Comparison of ENCODE assay signal across 8 mouse cellular contexts in genomic region chr2:151542323-151543062, GRCm38 (mm10). TPM values are rescaled to one million over a fixed set of nuclear protein-coding genes. Genes with fewer than 3 reads are reported as not detected.
DNase-seq lines count a peak whose midpoint lies in the region; ATAC-seq lines count a peak whose summit lies in the region.

Gene Fkbp1a (plus strand): TSS chr2:151542483.

- peaks cover 29% of the 10 kb centered on the region for H3K4me1 ChIP-seq in lung, embryonic 16.5 days (replicated peaks; ENCODE audit: control insufficient read depth, insufficient read depth, low read length)

- H3K27me3 ChIP-seq in lung, embryonic 16.5 days (ENCODE audit: control insufficient read depth, insufficient read depth, low read depth, low read length), result no peaks in the 10 kb centered on the region

- H3K9me3 ChIP-seq in lung, embryonic 16.5 days (ENCODE audit: control insufficient read depth, low read length), result no peaks in the 10 kb centered on the region

- H3K4me3 ChIP-seq in lung, embryonic 16.5 days (ENCODE audit: low read length), result peak within 1 kb of the TSS; percentile 97

- DNase-seq in ES-CJ7 (ENCODE audit: low read depth, low spot score), result peak; percentile 95
- peak; percentile 98 for DNase-seq in cerebellum, adult 11 months
- peak; percentile 94 for DNase-seq in forelimb bud, embryonic 11.5 days (ENCODE audit: low read depth, low spot score)
- peak; percentile 80 for DNase-seq in layer of hippocampus, adult 9-10 months (ENCODE audit: low spot score)
- peak; percentile 91 for DNase-seq in ovary, postnatal 10 days (ENCODE audit: low spot score)
- DNase-seq in thymus, postnatal 10 days (ENCODE audit: low spot score in 2 of 2), result peak; percentile 89 to 90

- H3K4me2 ChIP-seq in lung, embryonic 16.5 days (ENCODE audit: low read depth, low read length), result peak within 1 kb of the TSS; percentile 61

- WGBS in lung, embryonic 16.5 days, result under 1% methylated on average over 81 of the region's 93 CpGs

- peaks cover 11% of the 10 kb centered on the region for H3K36me3 ChIP-seq in lung, embryonic 16.5 days (ENCODE audit: control insufficient read depth, insufficient read depth, low read length)

- peak within 1 kb of the TSS; percentile 97 for H3K9ac ChIP-seq in lung, embryonic 16.5 days (ENCODE audit: low read length)

- peak within 1 kb of the TSS; percentile 97 for H3K27ac ChIP-seq in lung, embryonic 16.5 days (ENCODE audit: low read length)

- peak; percentile 86 to 89 for ATAC-seq in hematopoietic stem cell, adult 5-6 weeks (replicated peaks in 1 of 2; ENCODE audit: insufficient read depth in 1 of 2, low FRiP score in 2 of 2, low TSS enrichment in 1 of 2, low read depth in 1 of 2, poor library complexity in 2 of 2, severe bottlenecking in 2 of 2)
- ATAC-seq in lung, embryonic 16.5 days (ENCODE audit: low read depth), result peak; percentile 98

RNA-seq across cellular contexts. Expression of gene Fkbp1a, which starts in this region (rescaled TPM):
- total RNA-seq in hematopoietic stem cell, adult 5-6 weeks (2017), result 33.6 and 41.1 TPM in 2 replicates
- 699 and 778 TPM in 2 replicates for polyA plus RNA-seq in lung, embryonic 16.5 days (2015; fragmentation: Nextera tagmentation; extraction: Ambion mirVana)

Comparison
In these comparisons a context has a peak if more than half of its experiments do, and no peak if none do; other contexts are left out.
1. Peak in every context shown above with its lines: DNase-seq, ATAC-seq, H3K4me3 ChIP-seq and H3K27ac ChIP-seq.